Mouse (Mus musculus) kidney, adult 2 months (tissue): ENCODE measurements around the gene Tirap. TPM values are rescaled to one million over a fixed set of nuclear protein-coding genes. Genes with fewer than 3 reads are reported as not detected.
A peak's percentile ranks its signal among the peaks of the same experiment; 100 is the strongest.

Experiments
- DNase-seq: peaks from one replicate; pipeline ENCODE4 v3.0.0; 2021
- H3K27ac ChIP-seq: fragments of 200-500 bp; 2 replicates; pipeline ENCODE4 v1.5.1; 2012; ENCODE audit warnings: low read depth, low read length, control low read depth, inconsistent platforms; ENCODE audit not compliant: insufficient read depth
- H3K27me3 ChIP-seq: fragments of 200-500 bp; replicated peaks from 2 replicates; pipeline ENCODE4 v1.6.1; 2012; ENCODE audit warnings: mild to moderate bottlenecking, moderate library complexity, low read length, inconsistent platforms; ENCODE audit not compliant: control insufficient read depth, insufficient read depth
- H3K36me3 ChIP-seq: fragments of 200-500 bp; 2 replicates; pipeline ENCODE4 v1.6.1; 2012; ENCODE audit warnings: mild to moderate bottlenecking, moderate library complexity, low read length, inconsistent platforms; ENCODE audit not compliant: control insufficient read depth, insufficient read depth
- H3K4me1 ChIP-seq: fragments of 200-500 bp; 2 replicates; pipeline ENCODE4 v1.6.1; 2011; ENCODE audit warnings: low read length; ENCODE audit not compliant: control insufficient read depth, insufficient read depth
- H3K4me3 ChIP-seq: fragments of 200-500 bp; 2 replicates; pipeline ENCODE4 v1.5.1; 2011; ENCODE audit warnings: mild to moderate bottlenecking, low read depth, low read length, control low read depth; ENCODE audit not compliant: insufficient read depth
- CTCF ChIP-seq: fragments of 200-500 bp; conservative IDR thresholded peaks from 2 replicates; pipeline ENCODE4 v1.5.1; 2011; ENCODE audit warnings: low read depth, mild to moderate bottlenecking, control low read depth, low read length, moderate library complexity, mixed read lengths; ENCODE audit not compliant: insufficient read depth, insufficient read length
- POLR2A ChIP-seq: fragments of 200-500 bp; IDR thresholded peaks from one replicate; pipeline ENCODE4 v1.6.1; 2011; ENCODE audit warnings: low read depth, low read length, control low read depth
- WGBS: fragments of 180-500 bp; shearing (Covaris S2); methylation state at CpG from one replicate; pipeline ENCODE4 v1.1.7; 2018; 5-methylcytosine and 5-hydroxymethylcytosine counted together
- polyA plus RNA-seq: library from polyadenylated mRNA; depleted of rRNA; stranded (reverse); fragments of >200 nt; gene quantifications from 2 replicates; pipeline ENCODE4 v1.2.3, GENCODE M21; 2012

The Tirap gene
- polyA plus RNA-seq, 1 experiment, result 8.1 TPM

- 40% methylated on average over 9 of the region's 9 CpGs for WGBS
- Histone ChIP-seq H3K36me3 (no peaks in the 10 kb centered on the region; the same call in 1 of the 2 replicates), H3K4me1 (peaks cover 6% of the 10 kb centered on the region; the same call in 1 of the 2 replicates), H3K4me3 (no peak overlapping the region), H3K27me3 (no peaks in the 10 kb centered on the region), H3K27ac (no peak overlapping the region)
- no peak for DNase-seq
- TF ChIP-seq POLR2A (no peak), CTCF (no peak)
Observed at GRCm38 (mm10) chr9:35200529-35201060, 504 bp upstream of the Tirap start.

- no peak for TF ChIP-seq CTCF
- no peak for TF ChIP-seq POLR2A
- Histone ChIP-seq H3K27ac (no peak overlapping the region), H3K27me3 (no peaks in the 10 kb centered on the region), H3K4me3 (peak overlapping the region; percentile 60), H3K36me3 (no peaks in the 10 kb centered on the region), H3K4me1 (peaks cover 6% of the 10 kb centered on the region; the same call in 1 of the 2 replicates)
- no peak for DNase-seq
- WGBS, result 22% methylated on average over 18 of the region's 18 CpGs
Observed at GRCm38 (mm10) chr9:35198945-35199771, 933 bp downstream of the Tirap start.

GRCm38 (mm10) chr9:35198351-35198750 lies 1.7 kb downstream of the Tirap start:
- DNase-seq, result no peak

GRCm38 (mm10) chr9:35197625-35198024 lies 2.5 kb downstream of the Tirap start:
- Histone ChIP-seq H3K4me1 (peaks cover 6% of the 10 kb centered on the region; the same call in 1 of the 2 replicates), H3K27me3 (no peaks in the 10 kb centered on the region), H3K27ac (no peak overlapping the region), H3K36me3 (no peaks in the 10 kb centered on the region), H3K4me3 (no peak overlapping the region)
- DNase-seq, result no peak
- TF ChIP-seq CTCF (no peak), POLR2A (no peak)
- 95% methylated on average over 3 of the region's 3 CpGs for WGBS

More at GRCm38 (mm10) chr9:35198351-35198750, 1.7 kb downstream of the Tirap start:
- Histone ChIP-seq H3K27me3 (no peaks in the 10 kb centered on the region), H3K4me3 (no peak overlapping the region), H3K36me3 (no peaks in the 10 kb centered on the region), H3K4me1 (peaks cover 6% of the 10 kb centered on the region; the same call in 1 of the 2 replicates), H3K27ac (no peak overlapping the region)
- WGBS, result 77% methylated on average over 10 of the region's 10 CpGs
- TF ChIP-seq CTCF (no peak), POLR2A (no peak)

GRCm38 (mm10) chr9:35194048-35194447 lies 6.0 kb downstream of the Tirap start:
- WGBS, result 94% methylated on average over 3 of the region's 3 CpGs
- Histone ChIP-seq H3K4me3 (no peak overlapping the region), H3K36me3 (no peaks in the 10 kb centered on the region; the same call in 1 of the 2 replicates), H3K27ac (no peak overlapping the region), H3K27me3 (no peaks in the 10 kb centered on the region), H3K4me1 (no peaks in the 10 kb centered on the region)
- no peak for TF ChIP-seq POLR2A
- no peak for DNase-seq

- no peak for DNase-seq
- TF ChIP-seq POLR2A (no peak), CTCF (no peak)
- no peak overlapping the region for H3K4me3 ChIP-seq
- no peak overlapping the region for H3K27ac ChIP-seq
- 89% methylated on average over 11 of the region's 11 CpGs for WGBS
- no peaks in the 10 kb centered on the region; the same call in 1 of the 2 replicates for H3K36me3 ChIP-seq
- H3K27me3 ChIP-seq, result no peaks in the 10 kb centered on the region
- no peaks in the 10 kb centered on the region for H3K4me1 ChIP-seq
Observed at GRCm38 (mm10) chr9:35192983-35193542, 7.0 kb downstream of the Tirap start.

- no peak overlapping the region for H3K4me3 ChIP-seq
- WGBS, result 67% methylated on average over 22 of the region's 22 CpGs
- TF ChIP-seq POLR2A, result no peak
- no peak for TF ChIP-seq CTCF
- H3K36me3 ChIP-seq, result no peaks in the 10 kb centered on the region; the same call in 1 of the 2 replicates
- no peaks in the 10 kb centered on the region for H3K27me3 ChIP-seq
- H3K27ac ChIP-seq, result no peak overlapping the region
- DNase-seq, result peak; percentile 52
- no peaks in the 10 kb centered on the region for H3K4me1 ChIP-seq
Observed at GRCm38 (mm10) chr9:35188700-35189099, 11.4 kb downstream of the Tirap start.
